Mouse (Mus musculus) MEL-GATA-1-ER (cell line): ENCODE data around the gene Prpf8.

Experiments
- DNase-seq: peaks from one replicate; pipeline ENCODE4 v3.0.0-alpha.2; 2012; ENCODE audit warnings: low read depth; ENCODE audit errors: extremely low read depth

The Prpf8 gene

DNA sequence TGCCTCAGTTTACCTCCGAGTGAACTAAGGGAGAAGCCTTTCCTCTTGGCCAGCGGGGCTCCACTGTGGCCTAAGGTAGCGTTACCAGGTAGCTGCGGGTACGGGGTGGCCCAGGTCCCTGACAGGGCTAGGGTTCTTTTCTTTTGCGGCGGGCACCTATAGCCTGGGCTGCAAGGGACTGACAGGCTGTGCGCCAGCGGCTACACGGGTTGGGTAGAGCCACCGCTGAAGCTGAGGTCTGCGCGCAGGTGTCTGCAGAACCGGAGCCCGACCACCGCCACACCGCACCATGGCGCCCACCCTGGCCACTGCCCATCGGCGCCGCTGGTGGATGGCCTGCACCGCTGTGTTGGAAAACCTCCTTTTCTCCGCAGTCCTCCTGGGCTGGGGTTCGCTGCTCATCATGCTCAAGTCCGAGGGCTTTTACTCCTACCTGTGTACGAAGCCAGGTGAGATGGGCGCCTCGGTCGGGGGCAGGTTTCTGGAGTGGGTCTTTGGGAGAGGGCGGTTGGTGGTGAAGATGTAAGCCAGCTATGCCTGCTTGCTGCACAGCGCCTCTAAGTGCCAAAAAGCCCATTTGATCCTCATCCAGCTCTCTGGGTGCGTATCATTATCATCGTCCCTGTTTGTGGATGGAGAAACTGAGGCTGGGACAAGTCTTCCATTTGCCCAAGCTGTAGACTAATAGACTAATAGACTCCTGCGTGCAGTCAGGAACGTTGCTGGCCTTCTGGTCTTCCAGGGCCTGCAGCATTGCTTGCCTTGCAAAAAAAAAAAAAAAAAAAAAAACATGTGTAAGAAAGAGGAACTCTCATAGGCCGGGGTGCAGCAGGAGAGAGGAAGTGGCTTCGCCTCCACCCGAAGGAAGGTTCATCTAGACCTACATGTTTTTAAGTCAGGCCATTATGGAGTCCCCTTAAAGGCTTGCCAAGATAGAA lies 46.0 kb downstream of the Prpf8 start:
- peak; percentile 94 for DNase-seq

DNA sequence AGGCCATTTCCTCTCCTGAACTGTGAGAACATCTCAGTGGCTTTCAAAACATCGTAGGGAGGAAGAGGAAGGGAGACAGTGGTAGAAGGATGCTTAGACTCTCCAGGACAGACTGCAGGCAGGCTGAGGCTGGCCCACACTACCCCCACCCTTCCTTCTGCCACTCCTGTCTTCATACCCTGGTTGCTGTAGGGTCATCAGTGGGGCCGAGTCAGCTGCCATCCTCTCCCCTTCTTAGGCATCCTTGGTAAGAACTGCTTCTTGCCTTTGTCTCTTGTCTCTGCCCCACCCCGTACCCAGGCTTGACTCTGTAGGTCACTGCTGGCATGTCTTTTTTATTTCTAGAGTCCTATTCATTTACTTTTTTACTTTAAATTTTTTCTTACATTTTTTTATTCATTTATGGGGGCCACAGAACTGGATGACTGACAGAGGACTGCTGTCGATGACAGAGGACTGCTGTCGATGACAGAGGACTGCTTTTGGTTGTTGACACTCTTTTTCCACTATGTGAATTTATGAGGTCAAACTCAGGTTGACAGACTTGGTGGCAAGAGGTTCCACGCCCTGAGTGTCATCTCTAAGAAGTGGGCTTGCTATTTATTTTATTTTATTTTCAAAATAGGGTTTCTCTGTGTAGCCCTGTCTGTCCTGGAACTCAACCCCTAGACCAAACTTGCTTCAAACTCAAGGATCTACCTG lies 46.8 kb downstream of the Prpf8 start:
- no peak for DNase-seq

DNA sequence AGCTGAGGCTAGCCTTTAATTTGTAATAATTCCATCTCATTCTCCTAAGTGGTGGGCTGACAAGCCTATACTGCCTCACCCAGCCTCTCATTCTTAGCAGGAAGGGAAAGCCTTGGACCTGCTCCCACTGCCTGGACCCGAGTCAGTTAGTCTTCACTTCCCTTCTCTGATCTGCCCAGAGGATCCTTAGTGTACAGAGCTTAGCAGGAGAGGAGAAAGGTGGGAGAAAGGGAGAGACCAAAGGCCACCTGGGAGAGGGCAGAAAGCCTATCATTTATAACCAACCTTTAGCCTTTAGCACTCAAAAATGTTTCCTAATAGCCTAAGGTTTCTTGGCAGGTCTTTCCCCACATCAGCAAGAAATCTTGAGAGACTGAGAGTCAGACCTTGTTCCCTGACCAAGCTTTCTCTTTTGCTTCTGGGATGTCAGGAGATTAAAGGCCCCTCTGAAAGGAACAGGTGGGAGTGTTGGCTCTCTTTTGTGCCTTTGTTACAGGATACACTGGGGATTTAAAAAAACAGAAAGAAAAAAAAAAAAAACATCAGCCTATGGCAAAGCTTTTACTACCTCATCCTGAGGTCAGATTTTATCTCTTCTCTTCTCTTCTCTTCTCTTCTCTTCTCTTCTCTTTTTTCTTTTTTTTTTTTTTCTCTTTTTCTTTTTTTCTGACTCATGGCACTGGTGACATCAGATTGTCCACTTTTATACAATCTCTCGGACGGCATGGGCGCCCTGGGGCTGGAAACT lies 47.8 kb downstream of the Prpf8 start:
- no peak for DNase-seq

DNA sequence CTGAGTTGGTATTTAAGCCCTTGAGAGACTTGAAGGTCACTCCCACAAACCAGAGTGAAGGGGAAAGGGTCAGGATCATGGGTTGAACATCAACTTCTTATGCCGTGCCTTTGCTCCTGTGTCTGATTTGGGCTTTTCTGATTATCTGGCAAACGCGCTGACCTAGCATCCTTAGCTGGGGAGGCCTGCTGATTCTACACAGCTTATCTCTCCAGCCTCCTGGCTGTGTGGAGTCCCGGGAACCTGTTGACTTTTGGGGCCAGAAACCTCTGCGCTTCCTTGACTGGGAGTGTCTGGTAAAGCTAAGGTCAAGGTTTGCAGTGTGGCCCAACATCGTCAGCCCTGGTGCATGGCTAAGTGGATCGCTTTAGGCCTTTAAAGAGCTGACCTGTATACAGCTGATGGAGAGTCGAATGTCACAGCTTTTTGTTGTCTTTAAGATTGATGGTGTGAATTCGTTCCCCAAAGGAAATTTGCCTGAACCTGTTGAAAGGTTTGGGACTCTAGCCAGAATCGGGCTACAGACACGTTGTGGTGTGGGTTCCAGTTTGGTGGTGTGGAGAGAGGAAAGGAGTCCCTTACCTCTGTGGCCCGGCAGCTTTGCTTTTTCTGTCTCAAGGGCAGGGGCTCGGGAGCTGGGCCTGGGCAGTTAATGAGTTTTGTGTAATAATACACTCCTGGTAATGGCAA lies 48.6 kb downstream of the Prpf8 start:
- DNase-seq = peak; percentile 27

DNA sequence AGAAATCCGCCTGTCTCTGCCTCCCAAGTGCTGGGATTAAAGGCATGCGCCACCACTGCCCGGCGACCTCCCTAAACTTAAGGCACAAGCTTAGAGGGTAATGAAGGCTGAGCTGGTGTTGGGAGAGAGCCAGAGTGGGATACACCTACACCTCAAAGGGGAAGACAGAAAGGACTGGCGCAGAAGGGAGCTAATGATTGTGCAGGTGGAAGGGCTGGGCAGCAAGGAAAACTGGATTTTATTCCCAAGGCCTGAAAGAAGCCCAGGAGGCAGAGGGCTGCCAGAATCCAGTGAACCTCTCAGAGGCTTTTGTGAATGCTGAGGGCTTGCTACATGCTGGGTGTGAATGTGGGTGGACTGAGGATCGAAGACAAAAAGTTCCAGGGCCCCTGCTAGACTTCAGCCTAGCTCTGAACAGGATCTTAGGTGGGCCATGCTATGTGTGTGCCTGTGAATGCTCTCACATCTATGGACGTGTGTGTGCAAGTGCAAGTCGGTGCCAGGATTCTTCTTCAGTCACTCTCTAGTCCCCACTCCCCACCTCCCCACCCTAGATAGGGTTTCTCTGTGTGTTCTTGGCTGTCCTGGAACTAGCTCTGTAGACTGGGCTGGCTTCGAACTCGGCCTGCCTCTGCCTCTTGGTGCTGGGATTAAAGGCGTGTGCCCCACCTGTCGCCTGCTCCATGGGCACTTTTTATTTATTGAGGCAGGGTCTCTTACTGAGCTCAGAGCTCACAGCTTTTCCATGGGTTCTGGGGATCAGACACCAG lies 49.8 kb downstream of the Prpf8 start:
- no peak for DNase-seq

DNA sequence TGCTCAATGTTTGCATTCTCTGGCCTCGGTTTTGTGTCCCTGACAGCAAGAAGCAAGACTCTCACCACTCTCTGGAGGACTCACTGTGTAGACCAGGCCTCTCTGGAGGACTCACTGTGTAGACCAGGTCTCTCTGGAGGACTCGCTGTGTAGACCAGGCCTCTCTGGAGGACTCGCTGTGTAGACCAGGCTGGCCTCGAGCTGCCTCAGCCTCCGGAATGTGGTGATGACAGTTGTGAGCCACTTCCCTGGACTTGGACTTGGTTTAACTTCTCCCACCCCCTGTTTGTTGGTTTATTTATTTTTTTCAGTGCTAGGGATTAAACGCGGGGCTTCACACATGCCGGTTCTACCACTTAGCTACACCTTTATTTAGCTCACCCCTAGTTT lies 50.4 kb downstream of the Prpf8 start:
- no peak for DNase-seq

DNA sequence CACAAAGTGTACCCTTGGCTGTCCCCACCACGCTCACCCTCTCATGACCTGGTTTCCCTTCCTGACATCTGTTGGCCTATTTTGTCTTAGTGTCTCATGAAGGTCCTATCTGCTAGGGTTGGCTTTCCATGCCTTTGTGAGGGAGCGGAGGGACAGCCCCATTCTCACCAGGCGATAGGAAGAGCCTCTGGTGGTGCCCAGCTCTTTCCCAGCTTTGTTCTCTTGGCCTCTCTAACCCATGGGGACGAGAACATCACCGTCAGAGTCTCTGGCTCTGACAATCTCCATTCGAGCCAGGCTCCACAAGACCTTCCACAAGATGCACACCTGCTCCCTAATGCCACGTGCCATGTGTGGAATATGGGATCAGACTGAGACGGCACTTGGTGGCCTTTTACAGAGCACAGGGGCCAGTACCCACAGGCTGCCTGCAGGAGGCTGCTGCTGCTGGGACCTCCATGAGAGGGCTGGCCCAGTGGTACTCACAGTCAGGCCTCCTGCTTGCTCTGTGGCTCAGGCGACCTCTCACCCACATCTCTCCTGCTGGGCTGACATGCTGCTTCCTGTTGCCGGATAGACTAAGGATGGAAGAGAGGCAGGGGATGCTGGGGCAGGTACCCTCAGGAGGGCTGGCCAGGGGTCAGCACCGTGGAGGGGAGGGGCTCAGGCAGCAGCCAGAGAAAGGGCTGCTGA lies 51.0 kb downstream of the Prpf8 start:
- no peak for DNase-seq

DNA sequence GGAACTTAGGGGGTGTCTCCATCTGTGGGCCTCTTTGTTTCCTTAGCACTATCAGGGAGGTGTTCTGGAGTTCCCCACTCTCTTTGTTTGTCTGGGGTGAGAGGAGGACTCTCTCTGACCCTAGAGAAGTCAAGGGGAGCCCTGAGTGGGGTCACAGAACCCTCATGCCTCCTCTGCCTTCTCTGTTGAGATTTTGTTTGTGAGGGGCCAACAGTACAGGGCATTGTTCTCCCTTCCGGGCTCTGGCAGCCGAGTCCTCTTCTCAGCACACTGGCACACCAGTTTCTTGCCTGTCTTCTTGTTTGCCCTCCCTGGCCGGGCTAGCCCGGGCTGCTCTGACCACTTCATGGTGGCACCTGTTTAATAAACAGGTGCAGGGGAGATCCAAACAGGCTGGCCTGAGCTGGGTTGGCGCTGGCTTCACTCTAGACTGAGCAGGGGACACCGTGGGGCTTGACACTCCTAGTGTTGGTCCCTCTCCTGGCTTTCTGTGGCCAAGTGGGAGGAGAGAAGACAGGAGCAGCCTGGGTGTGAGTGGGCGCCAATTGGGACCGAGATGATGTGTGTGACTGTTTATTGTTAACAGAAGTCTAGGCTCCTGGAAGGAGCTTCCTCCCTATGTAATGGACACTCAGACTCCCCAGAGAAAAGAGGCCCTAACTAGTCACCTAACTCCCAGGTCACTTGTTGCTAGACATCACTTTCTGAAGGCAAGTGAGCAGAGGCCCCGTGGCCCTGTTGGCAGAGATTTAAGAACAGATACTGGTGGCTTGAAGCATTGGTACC lies 51.8 kb downstream of the Prpf8 start:
- DNase-seq = no peak

DNA sequence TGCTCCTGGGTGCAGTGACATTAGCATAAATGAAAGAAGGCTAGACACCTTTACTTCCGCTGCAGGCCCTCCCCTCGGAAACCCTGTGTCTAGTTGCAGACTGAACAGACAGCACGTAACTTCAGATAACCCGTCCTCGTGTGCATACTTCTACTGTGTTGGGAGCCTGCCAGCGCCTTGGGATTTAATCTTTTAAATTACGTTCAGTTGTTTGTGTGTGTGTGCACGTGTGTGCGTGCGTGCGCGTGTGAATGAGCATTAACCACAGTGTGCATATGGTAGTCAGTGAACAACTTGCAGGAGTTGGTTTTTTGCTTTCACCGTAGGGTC lies 52.3 kb downstream of the Prpf8 start:
- DNase-seq = no peak

DNA sequence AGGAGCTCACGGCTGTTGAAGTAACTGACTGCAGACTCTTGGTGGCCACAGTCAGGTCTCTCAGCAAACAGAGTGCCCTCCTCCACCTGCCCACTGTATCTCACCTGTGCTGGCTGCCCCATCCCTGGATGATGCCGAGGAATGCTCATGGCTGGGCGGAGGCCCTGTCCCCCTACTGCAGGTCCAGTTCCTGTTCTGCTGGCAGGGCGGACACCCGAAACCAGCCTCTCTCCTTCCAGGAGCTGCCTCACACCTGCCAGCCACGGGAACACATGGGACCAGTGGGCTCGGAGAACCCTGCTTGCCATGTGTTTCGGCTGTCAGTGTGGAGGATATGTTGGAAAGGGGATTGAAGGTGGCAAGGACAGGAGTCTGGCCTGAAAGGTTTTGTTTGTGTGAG lies 53.6 kb downstream of the Prpf8 start:
- DNase-seq = no peak

DNA sequence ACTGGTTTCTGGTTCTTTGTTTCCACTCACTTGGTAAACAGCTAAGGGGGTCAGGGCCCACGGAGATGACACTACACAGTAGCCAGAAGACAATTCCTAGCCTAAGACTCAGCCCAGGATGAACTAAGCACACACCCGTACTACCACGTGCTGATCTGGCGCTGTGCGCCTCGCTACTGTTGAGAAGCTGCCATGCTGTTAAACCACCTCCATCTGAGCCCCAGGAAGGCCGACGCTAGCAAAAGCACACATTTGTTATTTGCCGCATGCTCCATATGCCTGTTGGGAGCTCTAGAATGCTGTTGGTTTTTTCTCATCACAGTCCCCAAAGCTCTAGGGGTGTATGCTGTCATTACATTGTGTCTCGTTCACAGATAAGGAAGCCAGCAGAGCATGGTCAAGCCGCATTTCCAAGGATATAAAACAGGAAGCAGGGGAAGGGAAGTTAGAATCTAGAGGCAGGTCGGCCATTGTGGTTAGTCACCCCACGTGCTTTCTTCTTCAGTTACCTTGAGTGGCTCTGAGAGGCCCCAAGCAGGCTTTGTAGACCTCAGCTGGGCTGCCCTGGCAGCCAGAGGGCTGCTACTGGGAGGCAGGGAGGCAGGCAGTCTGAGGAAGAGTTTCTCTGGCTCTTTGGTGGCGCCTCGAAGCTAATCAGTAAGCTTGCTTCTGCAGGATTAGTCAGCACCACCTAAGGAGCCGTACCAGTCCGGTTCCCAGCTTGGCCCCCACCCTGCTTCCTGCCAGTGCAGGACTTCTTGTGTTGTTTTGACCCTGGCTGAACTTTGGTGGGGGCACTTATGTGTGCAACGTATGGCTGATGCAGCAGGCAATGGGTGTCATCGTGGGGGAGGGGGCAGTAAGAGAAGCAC lies 54.3 kb downstream of the Prpf8 start:
- DNase-seq = peak; percentile 73

DNA sequence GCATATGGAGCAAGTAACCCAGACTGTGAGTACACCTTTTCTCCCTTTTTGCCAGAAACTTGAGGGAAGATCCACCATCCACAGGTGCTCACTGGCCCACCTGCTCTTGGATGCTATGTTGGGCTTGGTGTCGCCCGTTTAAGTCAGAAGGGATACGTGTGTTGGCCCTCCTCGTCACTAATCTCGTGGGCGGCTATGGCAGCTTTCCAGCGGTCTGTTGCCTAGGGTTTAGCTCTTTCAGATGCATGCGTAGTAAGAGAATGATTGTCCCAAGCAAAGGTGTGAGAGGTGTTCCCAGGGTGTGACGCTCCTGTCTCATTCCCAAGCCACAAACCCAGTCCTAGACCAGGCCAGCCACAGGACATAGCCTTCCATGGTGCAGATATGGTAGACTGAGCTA lies 58.1 kb downstream of the Prpf8 start:
- DNase-seq = no peak

DNA sequence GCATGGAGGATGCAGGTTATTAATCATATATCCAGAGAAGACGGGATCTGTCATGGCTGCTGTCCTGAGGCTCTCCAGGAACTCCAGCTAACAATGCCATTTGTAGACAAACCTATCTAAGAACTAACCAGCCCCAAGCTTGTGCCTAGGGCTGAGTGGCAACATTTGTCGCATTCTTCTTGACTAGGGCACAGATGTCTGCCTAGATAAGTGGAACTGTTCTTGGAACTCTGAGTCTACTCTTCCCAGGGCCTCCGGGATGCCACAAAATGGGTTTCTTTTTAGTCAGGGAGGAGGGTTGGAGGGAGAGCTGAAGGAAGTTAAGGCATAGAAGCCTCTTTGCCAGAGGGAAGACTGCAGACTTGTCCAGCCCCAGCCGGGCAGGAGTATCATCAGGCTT lies 59.4 kb downstream of the Prpf8 start:
- DNase-seq = no peak

DNA sequence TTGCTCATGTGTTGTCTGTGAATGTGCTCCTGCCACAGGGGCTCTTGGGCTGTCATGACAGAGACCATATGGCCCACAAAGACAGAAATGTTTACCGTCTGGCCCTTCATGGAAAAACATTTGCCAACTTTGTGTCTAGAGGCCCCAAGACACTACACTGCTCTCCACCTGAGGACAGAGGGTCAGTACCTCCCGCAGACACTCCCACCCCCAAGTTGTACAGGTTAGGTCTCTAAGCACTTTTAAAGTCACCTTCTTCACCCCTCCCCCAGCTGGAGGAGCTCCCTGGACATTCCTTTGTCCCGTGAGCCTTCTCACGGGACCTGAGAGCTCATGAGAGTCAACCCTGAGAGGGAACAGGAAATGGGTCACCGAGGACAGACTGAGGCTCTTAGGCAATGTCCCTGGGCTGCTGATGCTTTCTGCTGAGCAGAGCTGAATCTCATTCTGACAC lies 63.1 kb downstream of the Prpf8 start:
- no peak for DNase-seq

DNA sequence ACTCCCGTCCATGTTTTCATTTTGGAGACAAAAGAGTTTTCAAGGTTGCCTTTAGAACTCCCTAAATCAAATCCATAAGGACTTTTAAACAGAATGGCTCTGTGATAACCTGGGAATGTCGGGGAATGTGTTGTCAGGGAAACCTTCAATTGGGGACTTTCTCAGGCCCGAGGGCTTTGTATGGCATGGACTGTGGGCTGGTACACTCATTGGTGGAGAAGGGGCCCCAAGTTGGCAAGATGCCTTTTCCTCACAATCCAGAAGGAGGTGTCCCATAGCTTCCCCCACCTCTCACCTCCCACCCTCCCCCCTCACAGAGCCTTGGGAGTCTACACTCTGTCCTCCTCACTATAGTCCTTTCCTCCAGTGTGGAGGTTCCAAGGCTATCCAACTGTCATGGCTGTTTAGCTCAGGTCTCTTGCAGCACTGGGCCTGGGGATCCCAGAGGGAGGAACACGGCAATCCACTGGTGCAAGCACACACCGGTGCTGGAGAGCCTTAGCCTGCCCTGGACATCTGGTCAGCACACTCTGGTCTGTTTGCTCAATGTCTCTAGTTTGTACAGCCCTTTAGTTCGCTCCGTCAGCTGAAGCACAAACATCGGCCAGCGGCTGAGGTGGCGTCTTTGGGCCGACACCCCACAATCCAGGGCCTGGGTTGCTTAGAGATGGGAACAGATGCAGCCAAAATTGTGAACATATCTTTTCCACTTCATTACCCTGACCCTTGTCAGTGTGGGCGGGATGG lies 63.8 kb downstream of the Prpf8 start:
- no peak for DNase-seq

DNA sequence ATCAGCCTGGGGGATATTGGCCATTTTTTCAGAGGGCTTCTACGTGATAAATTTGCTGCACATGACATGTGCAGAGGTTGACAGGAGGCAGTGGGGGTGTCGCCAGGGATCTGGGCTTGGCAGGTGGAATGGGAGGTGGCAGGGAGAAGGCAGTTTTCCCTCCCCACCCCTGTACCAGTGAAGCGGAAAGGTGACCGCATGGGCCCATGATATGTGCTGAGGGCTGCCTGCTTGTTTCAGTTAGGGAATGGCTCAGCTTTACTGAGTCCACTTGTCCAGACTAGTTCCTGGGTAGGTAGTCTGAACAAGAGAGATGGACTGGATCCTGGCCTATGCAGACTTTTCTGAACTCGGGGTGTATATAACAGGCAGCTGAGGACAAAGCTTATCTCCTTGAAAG lies 64.7 kb downstream of the Prpf8 start:
- no peak for DNase-seq

DNA sequence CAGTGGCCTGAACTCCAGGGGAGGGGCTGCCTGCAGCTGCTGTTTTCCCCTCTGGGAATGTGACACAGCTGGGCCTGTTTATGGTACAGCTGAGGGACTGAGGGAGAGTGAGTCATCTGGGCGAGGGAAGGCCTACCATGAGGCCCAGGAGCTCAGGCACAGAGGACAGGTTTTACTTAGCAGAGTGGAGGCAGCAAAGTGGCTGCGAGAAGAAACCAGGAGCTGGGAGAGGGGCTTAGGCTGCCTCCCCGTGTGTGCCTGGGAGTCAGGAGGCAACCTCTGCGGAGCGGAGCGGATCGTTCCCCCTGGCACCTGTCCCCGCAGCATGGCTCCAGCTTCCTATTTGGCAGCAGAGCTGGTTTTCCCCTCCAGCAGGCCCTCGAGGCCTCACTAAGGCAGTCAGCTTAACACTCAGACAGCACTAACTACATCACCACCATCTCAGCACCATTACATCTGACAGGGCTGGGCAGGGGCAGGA lies 65.4 kb downstream of the Prpf8 start:
- no peak for DNase-seq
